Mouse (Mus musculus) frontal cortex, postnatal 10 days (tissue): Measurements from ENCODE around the gene Odf3b.

Experiments used
- DNase-seq, 2 experiments: peaks; one replicate each; pipeline ENCODE4 v3.0.0; 2022; ENCODE audit warnings: low spot score in 2 of 2, mixed read lengths in 1 of 2

Gene Odf3b

GRCm38 (mm10) chr15:89336422-89336821, 42.7 kb downstream of the Odf3b start:
- no peak for DNase-seq

- no peak for DNase-seq
Measured at GRCm38 (mm10) chr15:89334774-89335537, 44.1 kb downstream of the Odf3b start.

- no peak for DNase-seq
Measured at GRCm38 (mm10) chr15:89334271-89334670, 44.8 kb downstream of the Odf3b start, which contains the start of gene Miox. Miox (plus strand) TSS chr15:89334398.
